Mouse (Mus musculus): Measurements from ENCODE around the gene Fgb. TPM values are rescaled to one million over a fixed set of nuclear protein-coding genes. Genes with fewer than 3 reads are reported as not detected.

Fgb gene
- polyA plus RNA-seq, 1 experiment from 2014 or later, result 25.9 TPM

DNA sequence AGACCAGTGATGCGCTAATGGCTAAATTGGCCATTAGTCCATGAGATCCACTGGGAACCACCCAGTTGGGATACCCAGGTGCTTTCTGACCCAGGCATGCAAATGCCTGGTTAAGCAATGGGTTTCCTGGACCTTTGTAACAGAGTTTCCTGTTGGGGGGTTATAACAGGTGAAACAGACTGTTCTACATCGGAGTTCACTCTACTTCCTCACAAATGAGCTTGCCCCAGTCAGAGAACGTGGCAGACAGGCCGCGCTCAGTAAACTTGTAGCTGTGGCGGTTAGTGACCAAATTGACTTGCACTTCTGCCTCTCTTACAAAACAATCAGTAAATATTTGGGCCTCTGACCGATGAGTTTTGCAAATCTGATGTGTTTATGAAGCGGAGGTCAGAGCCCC is 46.6 kb downstream of the Fgb start:
- H3K4me1 ChIP-seq, result no peaks in the 10 kb centered on the region
- 81% methylated on average over 8 of the region's 8 CpGs for WGBS

DNA sequence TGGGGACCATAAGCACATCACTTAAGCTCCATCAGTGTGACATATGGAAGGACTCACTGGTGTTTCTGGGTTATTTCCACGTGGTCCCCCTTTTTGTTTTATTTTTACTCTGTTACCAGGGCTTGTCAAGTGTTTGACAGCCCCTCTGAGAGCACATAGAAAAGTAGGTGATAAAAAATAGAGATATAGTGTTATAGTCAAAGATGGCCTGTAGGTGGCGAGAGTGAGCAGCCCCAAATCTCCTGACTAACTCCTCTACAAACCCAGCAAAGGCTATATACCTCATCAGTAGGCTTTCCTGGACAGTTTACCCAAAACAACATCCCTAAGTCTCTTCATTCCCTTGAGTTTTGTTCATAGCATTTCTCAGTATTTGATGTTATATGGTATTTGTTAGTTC is 47.5 kb downstream of the Fgb start:
- Histone ChIP-seq H3K27ac (no peak overlapping the region), H3K9ac (no peak overlapping the region), H3K4me3 (replicated peaks) (no peak overlapping the region), H3K9me3 (no peaks in the 10 kb centered on the region), H3K27me3 (replicated peaks) (no peaks in the 10 kb centered on the region), H3K36me3 (no peaks in the 10 kb centered on the region), H3K4me1 (no peaks in the 10 kb centered on the region), H3K4me2 (no peak overlapping the region)
- 4% methylated on average over 2 of the region's 2 CpGs for WGBS
- no peak for ATAC-seq (ENCODE audit: insufficient read depth, low FRiP score, low read depth)

More for the DNA sequence above, 46.6 kb downstream of the Fgb start:
- no peaks in the 10 kb centered on the region for H3K27me3 ChIP-seq (replicated peaks)
- H3K9ac ChIP-seq, result no peak overlapping the region
- no peak overlapping the region for H3K4me2 ChIP-seq
- ATAC-seq (ENCODE audit: insufficient read depth, low FRiP score, low read depth), result no peak
- no peaks in the 10 kb centered on the region for H3K36me3 ChIP-seq
- H3K27ac ChIP-seq, result no peak overlapping the region
- no peaks in the 10 kb centered on the region for H3K9me3 ChIP-seq
- no peak overlapping the region for H3K4me3 ChIP-seq (replicated peaks)

DNA sequence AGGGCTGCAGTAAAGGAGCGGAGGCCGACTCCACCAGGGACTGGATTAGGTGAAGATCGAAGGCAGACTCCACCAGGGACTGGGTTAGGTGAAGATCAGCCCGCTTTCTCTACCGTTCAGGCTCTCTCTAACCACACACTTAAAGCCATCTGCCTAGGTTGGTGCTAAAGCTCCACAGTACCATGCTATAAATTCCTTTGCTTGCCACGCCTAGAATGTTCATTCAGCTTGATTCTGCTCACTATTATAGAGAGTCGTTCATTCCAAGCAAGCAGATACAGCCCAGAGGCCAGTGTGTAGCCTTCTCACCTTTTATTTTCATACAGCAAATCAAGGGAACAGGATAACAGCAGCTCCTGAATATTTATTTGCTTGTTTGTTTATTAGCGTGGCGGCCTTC is 49.7 kb downstream of the Fgb start:
- no peak overlapping the region for H3K27ac ChIP-seq
- H3K9me3 ChIP-seq, result no peaks in the 10 kb centered on the region
- peaks cover 4% of the 10 kb centered on the region; the same call in 1 of the 2 replicates for H3K4me1 ChIP-seq
- no peak overlapping the region for H3K4me3 ChIP-seq (replicated peaks)
- H3K4me2 ChIP-seq, result no peak overlapping the region
- H3K9ac ChIP-seq, result no peak overlapping the region
- 81% methylated on average over 9 of the region's 9 CpGs for WGBS
- H3K36me3 ChIP-seq, result no peaks in the 10 kb centered on the region
- no peak for ATAC-seq (ENCODE audit: insufficient read depth, low FRiP score, low read depth)
- no peaks in the 10 kb centered on the region for H3K27me3 ChIP-seq (replicated peaks)

DNA sequence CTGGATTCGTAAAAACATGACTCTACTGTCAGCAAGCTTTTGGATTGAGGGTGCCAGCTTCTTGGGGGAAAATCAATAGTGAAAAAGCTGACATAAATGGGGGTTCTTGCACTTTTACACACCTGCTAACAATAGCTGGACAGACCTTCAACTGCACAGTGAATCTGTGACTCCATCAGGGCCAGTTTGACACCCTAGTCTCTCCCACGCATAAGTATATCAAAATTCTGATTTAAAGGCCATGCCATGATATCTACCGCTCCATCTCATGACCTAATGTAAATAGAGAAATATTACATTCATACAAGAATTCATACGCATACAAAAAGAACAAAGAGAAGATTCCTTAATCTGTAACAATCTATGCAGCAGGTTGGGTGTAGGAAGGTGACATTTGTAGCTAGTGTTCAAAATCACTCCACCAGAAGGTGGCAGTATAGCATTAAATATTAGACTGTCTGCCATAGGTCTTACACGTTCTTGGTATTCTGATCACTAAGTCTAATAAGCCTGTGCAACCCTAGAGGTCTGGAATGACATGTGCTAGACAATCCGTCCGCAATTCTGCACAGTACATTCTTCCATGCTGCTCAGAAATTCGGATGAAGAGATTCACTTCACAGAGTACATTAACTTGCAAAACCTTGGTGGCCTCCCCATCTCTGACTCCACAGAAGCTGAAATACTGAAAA is 50.7 kb downstream of the Fgb start:
- H3K27me3 ChIP-seq (replicated peaks), result no peaks in the 10 kb centered on the region
- ATAC-seq (ENCODE audit: insufficient read depth, low FRiP score, low read depth), result peak; percentile 65; the same call in 1 of the 2 replicates
- H3K4me2 ChIP-seq, result no peak overlapping the region
- H3K36me3 ChIP-seq, result no peaks in the 10 kb centered on the region
- no peak overlapping the region for H3K9ac ChIP-seq
- no peak overlapping the region for H3K27ac ChIP-seq
- no peaks in the 10 kb centered on the region for H3K9me3 ChIP-seq
- peaks cover 5% of the 10 kb centered on the region; the same call in 1 of the 2 replicates for H3K4me1 ChIP-seq
- no peak overlapping the region for H3K4me3 ChIP-seq (replicated peaks)
- WGBS, result 30% methylated on average over 8 of the region's 8 CpGs

DNA sequence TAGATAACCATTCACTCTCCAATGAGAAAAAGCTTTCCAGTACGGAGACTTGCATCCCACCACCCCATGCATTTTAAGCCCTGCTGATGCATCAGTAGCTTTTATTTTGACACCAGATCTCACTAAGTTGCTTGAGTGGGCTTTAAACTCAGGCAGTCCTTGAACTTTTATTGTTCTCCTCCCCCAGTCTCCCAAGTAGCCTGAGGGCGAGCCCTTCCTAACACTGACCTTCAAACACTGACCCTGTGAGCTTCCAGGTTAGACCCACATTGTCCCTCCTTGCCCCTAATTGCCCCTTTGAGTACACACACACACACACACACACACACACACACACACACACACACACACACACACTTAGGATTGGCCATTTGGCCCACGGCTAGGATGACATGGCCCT is 53.0 kb downstream of the Fgb start:
- Histone ChIP-seq H3K27me3 (replicated peaks) (no peaks in the 10 kb centered on the region), H3K9me3 (no peaks in the 10 kb centered on the region), H3K4me3 (replicated peaks) (no peak overlapping the region), H3K4me1 (peaks cover 5% of the 10 kb centered on the region; the same call in 1 of the 2 replicates), H3K27ac (no peak overlapping the region), H3K4me2 (no peak overlapping the region), H3K9ac (no peak overlapping the region), H3K36me3 (no peaks in the 10 kb centered on the region)
- 75% methylated on average over 3 of the region's 3 CpGs for WGBS
- ATAC-seq (ENCODE audit: insufficient read depth, low FRiP score, low read depth), result no peak

DNA sequence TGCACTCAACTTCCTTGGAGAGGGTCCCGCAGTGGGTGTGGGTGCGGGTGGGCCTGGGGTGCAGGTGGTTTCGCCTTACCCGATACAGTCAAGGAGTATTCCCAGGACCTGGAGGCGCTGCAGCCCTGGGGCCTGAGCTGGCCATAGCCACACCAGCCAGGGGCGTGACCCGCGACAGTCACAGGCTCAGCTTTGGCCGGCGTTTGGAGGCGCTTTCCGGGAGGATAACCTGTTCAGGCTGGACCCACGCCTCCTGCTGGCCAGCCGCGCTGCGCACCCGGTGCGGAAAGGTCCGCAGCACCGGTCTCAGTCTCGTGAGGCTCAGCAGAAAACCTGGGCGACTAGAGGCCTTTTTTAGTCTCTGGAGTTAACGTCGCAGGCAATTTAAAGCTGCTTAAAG is 54.3 kb downstream of the Fgb start:
- WGBS, result 4% methylated on average over 24 of the region's 24 CpGs
- no peaks in the 10 kb centered on the region for H3K27me3 ChIP-seq (replicated peaks)
- H3K27ac ChIP-seq, result no peak overlapping the region
- peak overlapping the region; percentile 21; the same call in 1 of the 2 replicates for H3K4me3 ChIP-seq (replicated peaks)
- no peak overlapping the region for H3K9ac ChIP-seq
- no peaks in the 10 kb centered on the region for H3K36me3 ChIP-seq
- H3K4me2 ChIP-seq, result peak overlapping the region; percentile 53
- no peaks in the 10 kb centered on the region for H3K9me3 ChIP-seq
- peaks cover 5% of the 10 kb centered on the region; the same call in 1 of the 2 replicates for H3K4me1 ChIP-seq
- ATAC-seq (ENCODE audit: insufficient read depth, low FRiP score, low read depth), result peak; percentile 63

DNA sequence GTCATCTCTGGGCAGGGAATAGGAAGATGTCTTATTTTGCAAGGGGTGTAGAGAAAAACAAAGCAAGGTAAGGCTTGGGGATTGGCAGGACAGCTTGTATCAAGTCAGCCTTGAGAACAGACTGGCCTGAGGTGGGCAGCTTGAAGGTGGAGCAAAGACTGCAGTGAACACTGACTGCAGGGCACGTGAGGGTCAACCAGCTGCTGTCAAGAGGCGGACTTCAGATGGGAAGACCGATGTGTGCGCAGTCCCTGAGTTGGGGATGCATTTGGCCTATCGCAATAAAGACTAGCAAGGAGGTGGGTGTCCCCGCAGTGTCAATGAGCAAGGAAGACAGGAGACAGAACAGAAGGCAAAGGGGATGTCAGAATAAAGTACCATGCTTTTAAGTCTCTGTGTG is 56.7 kb downstream of the Fgb start:
- Histone ChIP-seq H3K36me3 (no peaks in the 10 kb centered on the region), H3K4me1 (peaks cover 5% of the 10 kb centered on the region; the same call in 1 of the 2 replicates), H3K9ac (no peak overlapping the region), H3K4me3 (replicated peaks) (no peak overlapping the region), H3K27me3 (replicated peaks) (no peaks in the 10 kb centered on the region), H3K27ac (no peak overlapping the region), H3K9me3 (no peaks in the 10 kb centered on the region), H3K4me2 (no peak overlapping the region)
- no peak for ATAC-seq (ENCODE audit: insufficient read depth, low FRiP score, low read depth)
- 78% methylated on average over 6 of the region's 6 CpGs for WGBS

- 69% methylated on average over 12 of the region's 12 CpGs for WGBS
- no peak overlapping the region for H3K4me2 ChIP-seq
- peaks cover 5% of the 10 kb centered on the region; the same call in 1 of the 2 replicates for H3K4me1 ChIP-seq
- no peak overlapping the region for H3K4me3 ChIP-seq (replicated peaks)
- no peak for ATAC-seq (ENCODE audit: insufficient read depth, low FRiP score, low read depth)
- H3K27me3 ChIP-seq (replicated peaks), result no peaks in the 10 kb centered on the region
- H3K27ac ChIP-seq, result no peak overlapping the region
- no peaks in the 10 kb centered on the region for H3K36me3 ChIP-seq
- no peak overlapping the region for H3K9ac ChIP-seq
- no peaks in the 10 kb centered on the region for H3K9me3 ChIP-seq
Measured at GRCm38 (mm10) chr3:82991963-82992362, 57.7 kb downstream of the Fgb start.

Other genes starting within 250 kb of the Fgb start
- gene Rbm46, start 173.4 kb downstream of the Fgb start, polyA plus RNA-seq (2015; fragmentation: Nextera tagmentation; extraction: Ambion mirVana), result 5.6 and 6.2 TPM in 2 replicates
- gene Lrat, start 145.9 kb downstream of the Fgb start, polyA plus RNA-seq (2015; fragmentation: Nextera tagmentation; extraction: Ambion mirVana), result 2.8 and 2.9 TPM in 2 replicates
- 12.7 and 40.6 TPM in 2 replicates for gene Fgg, start 42.1 kb downstream of the Fgb start, polyA plus RNA-seq (2015; fragmentation: Nextera tagmentation; extraction: Ambion mirVana)
- gene Fga, start 23.8 kb downstream of the Fgb start, polyA plus RNA-seq (2015; fragmentation: Nextera tagmentation; extraction: Ambion mirVana), result 15.0 and 40.6 TPM in 2 replicates
- gene Plrg1, start 5.7 kb upstream of the Fgb start, polyA plus RNA-seq (2015; fragmentation: Nextera tagmentation; extraction: Ambion mirVana), result 84.2 and 85.6 TPM in 2 replicates
- gene Dchs2, start 78.1 kb upstream of the Fgb start, polyA plus RNA-seq (2015; fragmentation: Nextera tagmentation; extraction: Ambion mirVana), result 0.44 and 0.48 TPM in 2 replicates

All from stomach, embryonic 15.5 days (tissue).